Mouse (Mus musculus): Measurements from ENCODE around the gene Hs3st4. TPM values are rescaled to one million over a fixed set of nuclear protein-coding genes. Genes with fewer than 3 reads are reported as not detected.

Gene Hs3st4
- polyA plus RNA-seq, 1 experiment from 2014 or later = 14.9 TPM

DNA sequence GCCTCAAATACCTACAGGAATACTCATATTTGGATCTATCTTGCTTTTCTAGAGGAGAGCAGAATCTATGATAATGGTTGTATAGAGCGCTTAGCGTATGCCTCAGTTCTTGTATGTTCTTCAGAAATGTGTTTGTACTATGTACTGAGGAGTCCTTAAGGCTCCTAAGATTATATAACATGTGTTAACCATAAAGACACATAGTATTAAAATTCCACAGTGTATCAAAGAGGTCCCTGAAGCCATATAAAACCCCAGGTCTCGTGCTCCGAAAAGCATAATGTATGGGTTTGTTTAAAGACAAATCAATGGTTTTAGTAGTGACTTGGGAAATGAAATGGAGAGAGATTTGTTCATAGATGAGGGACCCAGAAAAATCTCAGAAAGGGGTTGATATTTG lies 371.4 kb downstream of the Hs3st4 start:
- no peak overlapping the region for H3K27ac ChIP-seq (replicated peaks)
- H3K4me2 ChIP-seq = no peak overlapping the region
- no peaks in the 10 kb centered on the region for H3K36me3 ChIP-seq
- no peaks in the 10 kb centered on the region for H3K27me3 ChIP-seq (replicated peaks)
- H3K9ac ChIP-seq (replicated peaks) = no peak overlapping the region
- H3K9me3 ChIP-seq (replicated peaks) = no peaks in the 10 kb centered on the region
- 80% methylated on average over 4 of the region's 4 CpGs for WGBS
- H3K4me3 ChIP-seq (replicated peaks) = no peak overlapping the region
- ATAC-seq (ENCODE audit: low FRiP score) = no peak
- H3K4me1 ChIP-seq = no peaks in the 10 kb centered on the region

DNA sequence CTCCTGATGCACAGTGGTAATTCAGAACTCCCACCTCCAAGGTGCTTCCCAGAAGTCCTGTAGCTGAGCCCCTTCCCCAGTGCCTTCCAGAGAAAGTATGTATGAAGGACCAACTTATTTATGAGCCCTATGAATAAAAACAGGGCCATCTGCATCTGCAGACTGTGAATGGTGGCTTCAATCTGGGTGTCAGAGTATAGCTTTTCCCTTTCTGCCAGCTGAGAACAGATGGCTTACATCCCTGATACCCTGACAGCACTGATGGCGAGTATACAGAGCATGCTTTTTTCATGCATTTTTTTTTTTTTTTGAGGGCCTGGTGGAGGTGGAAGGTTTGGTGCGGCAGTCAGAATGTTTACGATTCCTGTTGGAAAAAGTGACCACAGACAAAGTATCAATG lies 375.4 kb downstream of the Hs3st4 start:
- H3K4me2 ChIP-seq = no peak overlapping the region
- 70% methylated on average over 3 of the region's 3 CpGs for WGBS

DNA sequence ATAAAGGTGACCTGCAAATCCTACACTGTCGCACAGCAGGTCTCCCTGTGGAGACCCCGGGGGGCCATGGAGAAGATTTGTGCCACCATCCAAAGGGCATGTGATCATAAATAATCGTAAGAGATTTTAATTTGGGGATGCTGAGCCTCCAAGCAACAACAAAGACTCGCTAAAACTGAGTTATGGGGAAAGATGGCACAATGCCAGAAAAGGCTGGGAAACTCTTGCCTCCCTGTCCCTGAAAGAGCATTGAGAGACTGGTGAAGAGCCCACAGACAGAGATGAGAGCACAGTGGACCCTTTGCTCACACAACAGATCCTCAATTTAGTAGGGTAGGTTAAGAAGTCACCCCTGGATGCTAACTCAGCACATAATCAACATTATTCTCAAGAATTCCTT lies 377.2 kb downstream of the Hs3st4 start:
- Histone ChIP-seq H3K9me3 (replicated peaks) (no peaks in the 10 kb centered on the region), H3K9ac (replicated peaks) (no peak overlapping the region), H3K36me3 (no peaks in the 10 kb centered on the region), H3K4me2 (no peak overlapping the region), H3K27ac (replicated peaks) (no peak overlapping the region), H3K27me3 (replicated peaks) (no peaks in the 10 kb centered on the region), H3K4me3 (replicated peaks) (no peak overlapping the region), H3K4me1 (peaks cover 6% of the 10 kb centered on the region; the same call in 1 of the 2 replicates)
- no peak for ATAC-seq (ENCODE audit: low FRiP score)
- WGBS = 36% methylated on average over 4 of the region's 4 CpGs

More for the DNA sequence above, 375.4 kb downstream of the Hs3st4 start:
- Histone ChIP-seq H3K27me3 (replicated peaks) (no peaks in the 10 kb centered on the region), H3K9ac (replicated peaks) (no peak overlapping the region), H3K4me1 (peaks cover 6% of the 10 kb centered on the region; the same call in 1 of the 2 replicates), H3K27ac (replicated peaks) (no peak overlapping the region), H3K4me3 (replicated peaks) (no peak overlapping the region), H3K36me3 (no peaks in the 10 kb centered on the region), H3K9me3 (replicated peaks) (no peaks in the 10 kb centered on the region)
- ATAC-seq (ENCODE audit: low FRiP score) = no peak

DNA sequence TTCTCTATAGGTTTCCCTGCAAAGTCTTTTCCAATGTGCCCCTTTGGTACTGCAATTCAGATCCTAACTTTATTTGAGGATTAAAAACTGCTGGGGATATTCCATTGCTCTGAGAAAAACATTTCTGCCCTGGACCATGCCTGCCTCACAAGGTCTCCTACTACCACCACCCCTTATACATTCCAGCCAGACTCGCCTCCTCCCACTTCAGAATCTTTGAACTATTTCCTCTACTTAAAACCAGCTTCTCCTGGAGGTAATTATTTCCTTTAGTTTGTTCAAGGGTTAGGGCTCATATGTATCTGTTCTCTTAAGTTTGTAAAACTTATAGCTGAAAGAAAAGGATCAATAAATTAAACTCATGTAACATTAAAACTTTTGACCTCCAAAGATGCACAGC lies 389.6 kb downstream of the Hs3st4 start:
- ATAC-seq (ENCODE audit: low FRiP score) = no peak
- Histone ChIP-seq H3K4me1 (0 out of 2 replicates have a peak, but pooled peaks cover 3% of the 10 kb centered on the region), H3K27ac (replicated peaks) (no peak overlapping the region), H3K4me3 (replicated peaks) (no peak overlapping the region), H3K9ac (replicated peaks) (no peak overlapping the region), H3K9me3 (replicated peaks) (no peaks in the 10 kb centered on the region), H3K36me3 (no peaks in the 10 kb centered on the region), H3K4me2 (no peak overlapping the region), H3K27me3 (replicated peaks) (no peaks in the 10 kb centered on the region)
- WGBS = 83% methylated on average over 1 of the region's 1 CpGs

DNA sequence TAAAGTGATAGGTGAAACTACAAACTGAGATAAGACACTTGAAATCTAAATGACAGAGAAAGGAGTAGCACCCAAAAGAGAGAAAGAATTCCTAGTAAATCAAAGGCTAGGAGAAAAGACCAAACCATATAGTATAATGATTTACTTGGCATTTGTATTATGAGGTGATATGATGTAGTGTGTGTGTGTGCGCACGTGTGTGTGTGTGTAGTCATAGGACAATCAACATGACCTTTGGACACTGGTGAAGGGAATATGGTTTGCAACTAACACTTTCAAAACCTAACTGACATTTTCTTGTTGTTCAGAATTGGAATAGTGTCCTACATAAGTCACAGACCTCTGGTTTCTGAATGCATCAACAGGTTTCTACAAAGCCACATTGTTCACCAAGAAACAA lies 390.0 kb downstream of the Hs3st4 start:
- H3K27me3 ChIP-seq (replicated peaks) = no peaks in the 10 kb centered on the region
- ATAC-seq (ENCODE audit: low FRiP score) = no peak
- 0 out of 2 replicates have a peak, but pooled peaks cover 3% of the 10 kb centered on the region for H3K4me1 ChIP-seq
- H3K36me3 ChIP-seq = no peaks in the 10 kb centered on the region
- no peaks in the 10 kb centered on the region for H3K9me3 ChIP-seq (replicated peaks)
- H3K9ac ChIP-seq (replicated peaks) = no peak overlapping the region
- H3K4me2 ChIP-seq = no peak overlapping the region
- no peak overlapping the region for H3K27ac ChIP-seq (replicated peaks)
- no peak overlapping the region for H3K4me3 ChIP-seq (replicated peaks)
- WGBS = 94% methylated on average over 2 of the region's 2 CpGs

DNA sequence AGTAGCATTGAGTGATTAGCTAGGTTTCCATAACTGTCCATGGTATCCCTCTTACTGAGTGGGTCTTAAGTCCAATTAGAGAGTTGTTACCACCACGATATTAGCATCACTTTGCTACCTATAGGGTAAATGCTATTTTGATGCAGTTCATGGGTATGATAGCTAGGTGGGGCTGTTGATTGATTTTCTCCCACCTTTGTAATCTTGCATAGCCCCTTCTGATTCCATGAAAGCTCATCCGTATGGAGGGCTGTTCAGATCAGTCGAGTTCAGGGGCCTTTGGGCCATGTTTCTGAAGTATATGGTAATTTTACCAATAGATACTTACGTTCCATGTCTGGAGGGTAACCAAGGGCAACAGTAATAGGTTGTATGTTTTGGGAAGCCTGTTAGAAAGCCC lies 400.8 kb downstream of the Hs3st4 start:
- H3K9ac ChIP-seq (replicated peaks) = no peak overlapping the region
- no peak overlapping the region for H3K4me2 ChIP-seq
- no peak overlapping the region for H3K27ac ChIP-seq (replicated peaks)
- ATAC-seq (ENCODE audit: low FRiP score) = no peak
- H3K4me1 ChIP-seq = no peaks in the 10 kb centered on the region
- no peak overlapping the region for H3K4me3 ChIP-seq (replicated peaks)
- H3K36me3 ChIP-seq = no peaks in the 10 kb centered on the region
- H3K27me3 ChIP-seq (replicated peaks) = no peaks in the 10 kb centered on the region; the same call in 1 of the 2 replicates
- no peaks in the 10 kb centered on the region for H3K9me3 ChIP-seq (replicated peaks)
- WGBS = 25% methylated on average over 4 of the region's 4 CpGs

DNA sequence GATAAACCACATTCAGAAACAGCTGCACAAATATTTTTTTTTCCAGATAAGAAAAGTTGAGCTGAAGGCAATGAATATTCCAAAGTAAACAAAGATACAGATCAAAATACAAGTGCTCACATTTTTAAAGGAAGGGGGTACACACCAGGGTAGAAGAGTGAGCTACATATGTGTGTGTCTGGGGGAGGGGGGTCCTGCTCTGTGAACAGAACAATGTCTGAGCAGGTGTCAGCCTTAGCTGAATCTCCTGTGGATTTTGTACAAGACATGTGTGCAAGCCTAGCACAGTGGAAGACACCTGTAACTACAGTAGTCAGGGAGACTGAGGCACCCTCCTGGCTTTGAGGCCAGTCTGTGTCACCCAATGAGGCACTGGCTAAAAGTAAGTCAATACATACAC lies 416.5 kb downstream of the Hs3st4 start:
- Histone ChIP-seq H3K9ac (replicated peaks) (no peak overlapping the region), H3K27ac (replicated peaks) (no peak overlapping the region), H3K4me1 (no peaks in the 10 kb centered on the region), H3K4me3 (replicated peaks) (no peak overlapping the region), H3K4me2 (no peak overlapping the region), H3K27me3 (replicated peaks) (no peaks in the 10 kb centered on the region), H3K36me3 (no peaks in the 10 kb centered on the region), H3K9me3 (replicated peaks) (no peaks in the 10 kb centered on the region)
- no peak for ATAC-seq (ENCODE audit: low FRiP score)

DNA sequence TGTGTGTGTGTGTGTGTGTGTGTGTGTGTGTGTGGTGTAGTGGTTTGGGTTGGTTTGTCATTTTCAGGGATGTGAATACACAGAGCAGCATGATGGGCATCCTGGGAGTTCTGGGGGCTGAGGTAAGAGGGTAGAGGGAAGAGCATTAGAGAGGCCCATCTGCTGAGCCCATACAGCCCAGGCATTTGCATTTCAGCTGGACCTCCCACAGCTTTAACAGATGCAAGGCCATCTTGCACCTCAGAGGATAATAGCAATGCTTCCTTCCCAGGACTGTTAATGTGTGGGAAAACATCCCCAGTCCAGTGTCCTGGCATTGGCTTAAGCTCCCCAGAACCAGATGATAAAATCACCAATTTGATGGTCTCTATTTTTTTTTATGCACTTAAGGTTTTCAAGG lies 444.3 kb downstream of the Hs3st4 start:
- H3K4me3 ChIP-seq (replicated peaks) = no peak overlapping the region
- no peaks in the 10 kb centered on the region for H3K27me3 ChIP-seq (replicated peaks)
- no peak overlapping the region for H3K27ac ChIP-seq (replicated peaks)
- H3K4me2 ChIP-seq = no peak overlapping the region
- H3K36me3 ChIP-seq = no peaks in the 10 kb centered on the region
- no peaks in the 10 kb centered on the region for H3K9me3 ChIP-seq (replicated peaks)
- ATAC-seq (ENCODE audit: low FRiP score) = no peak
- H3K4me1 ChIP-seq = no peaks in the 10 kb centered on the region
- H3K9ac ChIP-seq (replicated peaks) = no peak overlapping the region

Data from neural tube, embryonic 15.5 days (tissue).